28 mouse cellular contexts compared by ENCODE assay signal in genomic region chr12:99929160-99929559, GRCm38 (mm10). TPM values are rescaled to one million over a fixed set of nuclear protein-coding genes. Genes with fewer than 3 reads are reported as not detected.
DNase-seq lines count a peak whose midpoint lies in the region; ATAC-seq and TF ChIP-seq lines count a peak whose summit lies in the region.
"Had no signal": no experiment of that assay in that cellular context is flagged by ENCODE, and none has a peak within 500 bp of the region (broad histone marks: within the 10 kb centered on the region; RNA-seq: fewer than 3 reads in every experiment).

No protein-coding gene starts in this region.

- peak overlapping the region; percentile 36; the same call in 1 of the 2 replicates for H3K27ac ChIP-seq in layer of hippocampus, adult 2 months
- 0 out of 2 replicates have a peak overlapping the region, but pooled peaks have one; percentile 15 for H3K27ac ChIP-seq in midbrain, embryonic 16.5 days (ENCODE audit: low read length)
- H3K27ac ChIP-seq in midbrain, embryonic 11.5 days (ENCODE audit: low read depth, low read length), result no peak overlapping the region
- H3K27ac ChIP-seq: embryonic facial prominence, embryonic 13.5 days; embryonic facial prominence, embryonic 15.5 days; forebrain, embryonic 10.5 days; forebrain, embryonic 12.5 days; forebrain, embryonic 15.5 days had no signal

- no peaks in the 10 kb centered on the region for H3K27me3 ChIP-seq in midbrain, embryonic 16.5 days (ENCODE audit: control insufficient read depth, insufficient read depth, low read depth, low read length)
- H3K27me3 ChIP-seq in midbrain, embryonic 11.5 days (ENCODE audit: control insufficient read depth, insufficient read depth, low read length), result peaks cover 8% of the 10 kb centered on the region; the same call in 1 of the 2 replicates
- H3K27me3 ChIP-seq: embryonic facial prominence, embryonic 13.5 days; embryonic facial prominence, embryonic 15.5 days; forebrain, embryonic 12.5 days; forebrain, embryonic 15.5 days; Patski had no signal

- H3K4me3 ChIP-seq in layer of hippocampus, adult 2 months, result no peak overlapping the region
- H3K4me3 ChIP-seq in midbrain, embryonic 16.5 days (ENCODE audit: low read depth, low read length), result no peak overlapping the region
- no peak overlapping the region for H3K4me3 ChIP-seq in midbrain, embryonic 11.5 days (ENCODE audit: low read depth, low read length)
- H3K4me3 ChIP-seq: embryonic facial prominence, embryonic 13.5 days; embryonic facial prominence, embryonic 15.5 days; erythroblast, embryonic 14.5 days; forebrain, embryonic 10.5 days; forebrain, embryonic 12.5 days; forebrain, embryonic 15.5 days had no signal

- H3K4me1 ChIP-seq in midbrain, embryonic 16.5 days (ENCODE audit: control insufficient read depth, insufficient read depth, low read length), result no peaks in the 10 kb centered on the region
- H3K4me1 ChIP-seq in midbrain, embryonic 11.5 days (ENCODE audit: control insufficient read depth, insufficient read depth, low read length), result peaks cover 6% of the 10 kb centered on the region
- H3K4me1 ChIP-seq: embryonic facial prominence, embryonic 13.5 days; embryonic facial prominence, embryonic 15.5 days had no signal

- H3K9me3 ChIP-seq in midbrain, embryonic 16.5 days (replicated peaks; ENCODE audit: control insufficient read depth, low read length, poor library complexity, severe bottlenecking), result no peaks in the 10 kb centered on the region
- no peaks in the 10 kb centered on the region for H3K9me3 ChIP-seq in midbrain, embryonic 11.5 days (ENCODE audit: control insufficient read depth, low read length)
- H3K9me3 ChIP-seq: embryonic facial prominence, embryonic 13.5 days; embryonic facial prominence, embryonic 15.5 days; forebrain, embryonic 10.5 days; forebrain, embryonic 12.5 days; forebrain, embryonic 15.5 days had no signal

- H3K36me3 ChIP-seq in midbrain, embryonic 16.5 days (ENCODE audit: control insufficient read depth, insufficient read depth, low read length), result peaks cover 17% of the 10 kb centered on the region
- 0 out of 2 replicates have a peak, but pooled peaks cover 5% of the 10 kb centered on the region for H3K36me3 ChIP-seq in midbrain, embryonic 11.5 days (ENCODE audit: control insufficient read depth, insufficient read depth, low read length)

- no peak for DNase-seq in layer of hippocampus, adult 2 months (ENCODE audit: low spot score in 2 of 2)
- no peak for DNase-seq in layer of hippocampus, postnatal 10 days (ENCODE audit: low spot score in 2 of 2)
- no peak for DNase-seq in midbrain, embryonic 11.5 days (ENCODE audit: low spot score, missing footprints)
- peak; percentile 27 for DNase-seq in brain, adult 2 months (ENCODE audit: low read depth, low spot score)
- no peak for DNase-seq in cerebellum, adult 8-10 months
- DNase-seq: adrenal gland, adult 8-10 months; adrenal gland, postnatal 14 days; adrenal gland, postnatal 36 days; B cell, adult 2 months; cerebellum, adult 11-12 months; cerebellum, adult 2 months; cerebellum, adult 9-11 months; cerebellum, postnatal 14 days; cerebellum, postnatal 36 days; embryo, embryonic 11 days; forebrain, postnatal 0 days had no signal

- no peak overlapping the region for H3K9ac ChIP-seq in midbrain, embryonic 16.5 days (ENCODE audit: low read depth, low read length)
- H3K9ac ChIP-seq in midbrain, embryonic 11.5 days (ENCODE audit: low read length), result no peak overlapping the region
- H3K9ac ChIP-seq: embryonic facial prominence, embryonic 13.5 days; embryonic facial prominence, embryonic 15.5 days; forebrain, embryonic 12.5 days; forebrain, embryonic 15.5 days; forebrain, postnatal 0 days had no signal

- no peak overlapping the region for H3K4me2 ChIP-seq in midbrain, embryonic 16.5 days (ENCODE audit: low read length)
- H3K4me2 ChIP-seq in midbrain, embryonic 11.5 days, result no peak overlapping the region
- H3K4me2 ChIP-seq: embryonic facial prominence, embryonic 13.5 days; embryonic facial prominence, embryonic 15.5 days; forebrain, embryonic 12.5 days; forebrain, embryonic 15.5 days had no signal

- 95% methylated on average over 1 of the region's 1 CpGs for WGBS in midbrain, embryonic 16.5 days
- 92% methylated on average over 1 of the region's 1 CpGs for WGBS in midbrain, embryonic 11.5 days

- ATAC-seq in midbrain, embryonic 16.5 days, result no peak
- ATAC-seq in midbrain, embryonic 11.5 days (ENCODE audit: low FRiP score), result no peak
- ATAC-seq: activated CD4-positive, CD25-positive, alpha-beta regulatory T cell, adult 4 months; CD4-positive, CD25-positive, alpha-beta regulatory T cell, adult 4 months; forebrain, embryonic 15.5 days; Patski had no signal

- TF ChIP-seq CTCF in layer of hippocampus, adult 2 months (conservative IDR thresholded peaks at IDR 0.05), result no peak

RNA-seq across cellular contexts. Expression of gene Kcnk13, which starts 35.1 kb away (rescaled TPM):
- 1 to 10 TPM; 6.2 to 6.9 TPM for total RNA-seq in layer of hippocampus, adult 2 months (2021)
- 1 to 10 TPM; 3.3 to 3.7 TPM for total RNA-seq in layer of hippocampus, postnatal 10 days (2021)
- 1.3 and 1.5 TPM in 2 replicates for polyA plus RNA-seq in midbrain, embryonic 16.5 days (2015; fragmentation: Nextera tagmentation; extraction: Ambion mirVana)
- 0.15 and 0.18 TPM in 2 replicates for polyA plus RNA-seq in midbrain, embryonic 11.5 days (2014; fragmentation: Nextera tagmentation; extraction: Ambion mirVana)
- total RNA-seq: common myeloid progenitor, adult 5-6 weeks; MEL had no signal
- polyA plus RNA-seq: activated CD4-positive, CD25-positive, alpha-beta regulatory T cell, adult 4 months; CD4-positive, CD25-positive, alpha-beta regulatory T cell, adult 4 months; erythroblast, embryonic 14.5 days; Patski had no signal

RNA-seq across cellular contexts. Expression of gene Tdp1, which starts 44.8 kb away (rescaled TPM):
- 10 to 100 TPM; 24.2 to 30.9 TPM for total RNA-seq in layer of hippocampus, adult 2 months (2021)
- total RNA-seq in layer of hippocampus, postnatal 10 days (2021), result 10 to 100 TPM; 34.9 to 36.4 TPM
- polyA plus RNA-seq in midbrain, embryonic 16.5 days (2015; fragmentation: Nextera tagmentation; extraction: Ambion mirVana), result 49.6 and 53.5 TPM in 2 replicates
- 78.3 and 81.9 TPM in 2 replicates for polyA plus RNA-seq in midbrain, embryonic 11.5 days (2014; fragmentation: Nextera tagmentation; extraction: Ambion mirVana)

RNA-seq across cellular contexts. Expression of gene Efcab11, which starts 44.9 kb away (rescaled TPM):
- total RNA-seq in layer of hippocampus, adult 2 months (2021), result under 1 TPM; 0.34 to 0.84 TPM
- total RNA-seq in layer of hippocampus, postnatal 10 days (2021), result 1 to 10 TPM in 1 of 2 experiments, under 1 TPM in 1; 0.94 to 1.2 TPM
- 3.4 and 4.0 TPM in 2 replicates for polyA plus RNA-seq in midbrain, embryonic 16.5 days (2015; fragmentation: Nextera tagmentation; extraction: Ambion mirVana)
- 23.8 and 24.6 TPM in 2 replicates for polyA plus RNA-seq in midbrain, embryonic 11.5 days (2014; fragmentation: Nextera tagmentation; extraction: Ambion mirVana)
